Mouse (Mus musculus): ENCODE data around the gene Inka2.

DNA sequence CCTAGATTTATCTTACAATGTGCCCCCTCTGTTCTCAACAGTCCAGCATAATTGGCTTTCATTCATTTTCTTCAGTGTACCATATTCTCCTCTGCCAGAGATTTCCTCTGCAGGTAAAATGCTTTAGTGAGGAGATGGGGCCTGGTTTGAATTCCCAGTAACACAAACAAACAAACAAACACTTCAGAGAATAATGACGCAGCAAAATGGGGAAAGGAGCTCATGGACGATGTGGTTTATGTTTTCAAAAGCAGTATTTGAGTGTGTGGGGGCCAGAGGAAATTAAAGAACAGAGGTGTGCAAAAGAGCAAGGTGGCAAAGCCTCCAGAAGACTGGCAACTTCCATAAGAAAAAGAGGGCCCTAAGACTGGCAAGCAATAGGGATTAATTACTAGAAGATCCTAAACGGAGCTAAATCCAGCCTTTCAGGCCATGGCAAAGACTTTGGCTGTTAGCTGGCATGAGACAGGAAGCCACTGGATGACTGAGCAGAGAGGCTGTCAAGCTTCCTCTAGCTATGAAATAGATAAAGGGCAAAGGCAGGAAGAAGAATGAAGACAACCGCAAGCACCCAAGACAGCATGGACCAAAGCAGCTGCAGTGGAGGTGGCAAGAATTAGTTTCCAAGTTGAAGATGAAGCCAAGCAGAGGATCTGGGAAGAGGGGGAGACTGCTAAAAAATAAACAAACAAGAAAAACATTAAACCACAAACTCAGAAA is 58.9 kb downstream of the Inka2 start:
- TF ChIP-seq MYOG (IDR thresholded peaks at IDR 0.05; ENCODE audit: control insufficient read depth, extremely low read depth, insufficient read length) = no peak
- no peak for TF ChIP-seq CTCF (IDR thresholded peaks at IDR 0.05; ENCODE audit: control insufficient read depth, insufficient read depth, insufficient read length)

All from C2C12 (cell line).